Mouse (Mus musculus): ENCODE measurements around the gene Rb1.

- TF ChIP-seq CTCF (IDR thresholded peaks at IDR 0.05; ENCODE audit: insufficient read depth, low read length): no peak
- TF ChIP-seq POLR2A (IDR thresholded peaks at IDR 0.05; ENCODE audit: borderline replicate concordance, extremely low read depth, low read depth, low read length): no peak
Measured at GRCm38 (mm10) chr14:73324634-73325455, 777 bp downstream of the Rb1 start.
